Mouse (Mus musculus) T-cell, adult 66 days (primary cell): ENCODE results near the gene Gm7849. TPM values are rescaled to one million over a fixed set of nuclear protein-coding genes. Genes with fewer than 3 reads are reported as not detected.

Source experiments
- total RNA-seq, 2 experiments: library from RNA; stranded (reverse); gene quantifications; 3 replicates in 1 of 2; 4 replicates in 1 of 2; pipeline ENCODE4 v1.2.4; 2023

The Gm7849 gene
- not detected for total RNA-seq

DNA sequence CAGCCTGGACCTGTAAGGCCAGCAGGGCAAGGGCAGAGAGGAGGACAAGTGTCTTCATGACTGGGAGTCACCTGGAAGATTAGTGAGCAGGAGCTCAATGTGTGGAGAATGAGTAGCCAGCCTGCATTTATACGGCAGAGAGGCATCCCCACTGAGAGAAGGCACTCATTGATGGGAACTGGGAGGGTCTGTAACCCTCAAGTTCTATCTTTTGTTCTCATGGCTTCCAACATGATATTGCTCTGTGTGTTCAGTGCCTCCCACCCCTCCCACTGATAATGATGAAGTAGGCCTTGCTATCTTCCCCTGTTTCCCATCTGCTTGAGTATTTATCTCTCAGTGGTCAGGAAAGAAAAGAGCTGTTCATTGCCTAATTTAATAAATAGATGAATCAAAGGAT, at the start of gene Gm7849:
Gm7849 (minus strand) TSS at position 101 of the 400 bp plus-strand sequence.

DNA sequence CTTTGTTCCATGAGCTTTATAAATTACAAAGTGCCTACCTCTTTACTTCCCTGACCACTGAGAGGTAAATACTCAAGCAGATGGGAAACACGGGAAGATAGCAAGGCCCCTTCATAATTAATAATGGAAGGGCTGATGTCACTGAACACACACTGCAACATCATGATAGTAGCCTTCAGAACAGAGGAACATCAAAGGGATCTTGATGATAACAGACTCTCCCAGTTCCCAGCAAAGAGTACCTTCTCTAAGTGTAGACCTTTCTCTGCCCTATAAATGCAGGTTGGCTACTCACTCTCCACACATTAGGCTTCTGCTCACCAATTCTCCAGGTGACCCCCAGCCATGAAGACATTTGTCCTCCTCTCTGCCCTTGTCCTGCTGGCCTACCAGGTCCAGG, 29.2 kb downstream of the Gm7849 start, which contains the start of gene Defa36:
Defa36 (plus strand) TSS at position 301 of the 400 bp plus-strand sequence.

Other genes with a start within 250 kb of the Gm7849 start
- not detected for gene Gm15292, start 206.8 kb downstream of the Gm7849 start, total RNA-seq
- gene Defa27, start 141.0 kb downstream of the Gm7849 start, total RNA-seq, result not detected
- gene Defa29, start 129.5 kb downstream of the Gm7849 start, total RNA-seq, result not detected
- gene Defa2, start 78.0 kb downstream of the Gm7849 start, total RNA-seq, result not detected
- gene Defa33, start 64.7 kb downstream of the Gm7849 start, total RNA-seq, result not detected
- gene Defa36, start 29.1 kb downstream of the Gm7849 start, total RNA-seq, result not detected
- gene Defa20, start 52.7 kb upstream of the Gm7849 start, total RNA-seq, result not detected
- not detected for gene Defa32, start 72.5 kb upstream of the Gm7849 start, total RNA-seq
- gene Defa37, start 108.8 kb upstream of the Gm7849 start, total RNA-seq, result not detected
- gene Defa28, start 126.4 kb upstream of the Gm7849 start, total RNA-seq, result not detected
- gene Gm7861, start 137.9 kb upstream of the Gm7849 start, total RNA-seq, result not detected
- not detected for gene Defa26, start 161.6 kb upstream of the Gm7849 start, total RNA-seq
- not detected for gene Defa17, start 199.2 kb upstream of the Gm7849 start, total RNA-seq
- not detected for gene Defa34, start 209.2 kb upstream of the Gm7849 start, total RNA-seq
- not detected for gene AY761184, start 247.1 kb upstream of the Gm7849 start, total RNA-seq